Mouse (Mus musculus) lung, embryonic 14.5 days (tissue): ENCODE results near the gene Prkci. TPM values are rescaled to one million over a fixed set of nuclear protein-coding genes. Genes with fewer than 3 reads are reported as not detected.

ENCODE experiments used
- ATAC-seq: fragments of 200-750 bp; cut with Nextera tagmentation; 2 replicates; pipeline ENCODE4 v1.8.0; 2017; ENCODE audit warnings: mild to moderate bottlenecking, moderate TSS enrichment, moderate library complexity; ENCODE audit not compliant: insufficient read depth
- DNase-seq: peaks from one replicate; pipeline ENCODE4 v3.0.0-alpha.2; 2015
- H3K27ac ChIP-seq: fragments of 300-500 bp; sonication (generic); 2 replicates; pipeline ENCODE4 v1.5.1; 2014; ENCODE audit warnings: low read depth, mild to moderate bottlenecking, moderate library complexity
- H3K27me3 ChIP-seq: fragments of 300-500 bp; sonication (generic); 2 replicates; pipeline ENCODE4 v1.6.1; 2014; ENCODE audit warnings: low read length, control low read depth; ENCODE audit not compliant: insufficient read depth
- H3K36me3 ChIP-seq: fragments of 300-500 bp; sonication (generic); 2 replicates; pipeline ENCODE4 v1.6.1; 2014; ENCODE audit warnings: control low read depth; ENCODE audit not compliant: insufficient read depth
- H3K4me1 ChIP-seq: fragments of 300-500 bp; sonication (generic); 2 replicates; pipeline ENCODE4 v1.6.1; 2014; ENCODE audit warnings: antibody characterized with exemption, control low read depth; ENCODE audit not compliant: insufficient read depth
- H3K4me2 ChIP-seq: fragments of 300-500 bp; sonication (generic); 2 replicates; pipeline ENCODE4 v1.6.1; 2014; ENCODE audit warnings: mild to moderate bottlenecking
- H3K4me3 ChIP-seq: fragments of 300-500 bp; sonication (generic); 2 replicates; pipeline ENCODE4 v1.5.1; 2014; ENCODE audit warnings: low read depth, low read length
- H3K9ac ChIP-seq: fragments of 300-500 bp; sonication (generic); 2 replicates; pipeline ENCODE4 v1.6.1; 2014
- H3K9me3 ChIP-seq: fragments of 300-500 bp; sonication (generic); 2 replicates; pipeline ENCODE4 v1.6.1; 2016; ENCODE audit warnings: low read depth, low read length, control low read depth
- CTCF ChIP-seq: IDR thresholded peaks from 2 replicates; pipeline ENCODE4 v1.5.1; 2016; ENCODE audit warnings: antibody characterized with exemption, low read depth
- WGBS: fragments of 180-500 bp; shearing (Covaris S2); extraction: QIAGEN DNeasy Blood & Tissue Kit; methylation state at CpG from one replicate; pipeline ENCODE4 v1.1.7; 2014; 5-methylcytosine and 5-hydroxymethylcytosine counted together
- polyA plus RNA-seq: library from polyadenylated mRNA; unstranded; fragments of >200 nt; fragmentation: Nextera tagmentation; extraction: Ambion mirVana; gene quantifications from 2 replicates; pipeline ENCODE4 v1.2.1, GENCODE M21; 2014

The Prkci gene
- polyA plus RNA-seq, 1 experiment from 2014 or later: 65.6 TPM

- Histone ChIP-seq H3K9me3 (no peaks in the 10 kb centered on the region), H3K9ac (peak overlapping the region; percentile 94), H3K4me1 (peaks cover 19% of the 10 kb centered on the region), H3K36me3 (peaks cover 15% of the 10 kb centered on the region; the same call in 1 of the 2 replicates), H3K4me2 (peak overlapping the region; percentile 59), H3K27ac (peak overlapping the region; percentile 99), H3K27me3 (no peaks in the 10 kb centered on the region), H3K4me3 (peak overlapping the region; percentile 91)
- TF ChIP-seq CTCF: no peak
- WGBS: under 1% methylated on average over 33 of the region's 33 CpGs
- peak; percentile 0; the same call in 1 of the 2 replicates for ATAC-seq
- peak; percentile 47 for DNase-seq
These were observed 100.1 kb downstream of the Prkci start for GRCm38 (mm10) chr3:31095491-31096154.

- peak overlapping the region; percentile 99 for H3K27ac ChIP-seq
- WGBS: 30% methylated on average over 10 of the region's 10 CpGs
- no peak for DNase-seq
- no peak for TF ChIP-seq CTCF
- peaks cover 19% of the 10 kb centered on the region for H3K4me1 ChIP-seq
- H3K9me3 ChIP-seq: no peaks in the 10 kb centered on the region
- H3K4me2 ChIP-seq: peak overlapping the region; percentile 59
- H3K4me3 ChIP-seq: peak overlapping the region; percentile 91
- no peaks in the 10 kb centered on the region for H3K27me3 ChIP-seq
- no peak for ATAC-seq
- peaks cover 15% of the 10 kb centered on the region; the same call in 1 of the 2 replicates for H3K36me3 ChIP-seq
- peak overlapping the region; percentile 94 for H3K9ac ChIP-seq
These were observed 100.9 kb downstream of the Prkci start for GRCm38 (mm10) chr3:31096155-31097101.

- Histone ChIP-seq H3K9ac (no peak overlapping the region), H3K4me2 (peak overlapping the region; percentile 43), H3K4me1 (peaks cover 19% of the 10 kb centered on the region), H3K36me3 (peaks cover 15% of the 10 kb centered on the region; the same call in 1 of the 2 replicates), H3K27me3 (no peaks in the 10 kb centered on the region), H3K27ac (no peak overlapping the region), H3K4me3 (peak overlapping the region; percentile 91; the same call in 1 of the 2 replicates), H3K9me3 (no peaks in the 10 kb centered on the region)
- ATAC-seq (no peak), DNase-seq (peak; percentile 39)
- TF ChIP-seq CTCF: no peak
- 68% methylated on average over 13 of the region's 13 CpGs for WGBS
These were observed 101.7 kb downstream of the Prkci start for GRCm38 (mm10) chr3:31097102-31097720.

- DNase-seq (peak; percentile 29), ATAC-seq (no peak)
- WGBS: 54% methylated on average over 11 of the region's 11 CpGs
- TF ChIP-seq CTCF: no peak
- H3K9me3 ChIP-seq: no peaks in the 10 kb centered on the region
- H3K4me3 ChIP-seq: peak overlapping the region; percentile 10; the same call in 1 of the 2 replicates
- H3K27me3 ChIP-seq: no peaks in the 10 kb centered on the region
- H3K4me2 ChIP-seq: peak overlapping the region; percentile 43
- peaks cover 18% of the 10 kb centered on the region for H3K4me1 ChIP-seq
- peaks cover 15% of the 10 kb centered on the region; the same call in 1 of the 2 replicates for H3K36me3 ChIP-seq
- no peak overlapping the region for H3K27ac ChIP-seq
- no peak overlapping the region for H3K9ac ChIP-seq
These were observed 102.4 kb downstream of the Prkci start for GRCm38 (mm10) chr3:31097976-31098375.

GRCm38 (mm10) chr3:31098556-31098955 lies 103.0 kb downstream of the Prkci start:
- Histone ChIP-seq H3K4me2 (peak overlapping the region; percentile 43; the same call in 1 of the 2 replicates), H3K4me1 (peaks cover 14% of the 10 kb centered on the region), H3K9ac (no peak overlapping the region), H3K27ac (no peak overlapping the region), H3K27me3 (no peaks in the 10 kb centered on the region), H3K36me3 (peaks cover 15% of the 10 kb centered on the region; the same call in 1 of the 2 replicates), H3K9me3 (no peaks in the 10 kb centered on the region), H3K4me3 (no peak overlapping the region)
- 90% methylated on average over 1 of the region's 1 CpGs for WGBS
- DNase-seq (no peak), ATAC-seq (no peak)
- TF ChIP-seq CTCF: no peak

- Histone ChIP-seq H3K9me3 (no peaks in the 10 kb centered on the region), H3K4me3 (no peak overlapping the region), H3K27ac (no peak overlapping the region), H3K36me3 (peaks cover 15% of the 10 kb centered on the region; the same call in 1 of the 2 replicates), H3K9ac (no peak overlapping the region), H3K27me3 (no peaks in the 10 kb centered on the region), H3K4me2 (peak overlapping the region; percentile 46), H3K4me1 (peaks cover 14% of the 10 kb centered on the region)
- no peak for TF ChIP-seq CTCF
- ATAC-seq (no peak), DNase-seq (no peak)
- WGBS: 64% methylated on average over 5 of the region's 5 CpGs
These were observed 104.5 kb downstream of the Prkci start for GRCm38 (mm10) chr3:31100026-31100425.
